ENCODE assay signal across 14 mouse cellular contexts in genomic region chr7:128391267-128392057, GRCm38 (mm10). TPM values are rescaled to one million over a fixed set of nuclear protein-coding genes. Genes with fewer than 3 reads are reported as not detected.
DNase-seq lines count a peak whose midpoint lies in the region; ATAC-seq and TF ChIP-seq lines count a peak whose summit lies in the region.
"Had no signal": no experiment of that assay in that cellular context is flagged by ENCODE, and none has a peak within 500 bp of the region (broad histone marks: within the 10 kb centered on the region; RNA-seq: fewer than 3 reads in every experiment).

No protein-coding gene starts in this region.

- H3K36me3 ChIP-seq in intestine, embryonic 15.5 days, result no peaks in the 10 kb centered on the region
- no peaks in the 10 kb centered on the region for H3K36me3 ChIP-seq in forebrain, embryonic 10.5 days (replicated peaks)
- no peaks in the 10 kb centered on the region for H3K36me3 ChIP-seq in forebrain, postnatal 0 days (ENCODE audit: insufficient read depth)
- H3K36me3 ChIP-seq: hindbrain, embryonic 12.5 days; midbrain, embryonic 12.5 days; neural tube, embryonic 15.5 days had no signal

- ATAC-seq in intestine, embryonic 15.5 days, result 0 out of 2 replicates have a peak, but pooled peaks have one; percentile 31
- ATAC-seq in megakaryocyte-erythroid progenitor cell, adult 5-6 weeks (replicated peaks; ENCODE audit: low FRiP score, low TSS enrichment, poor library complexity, severe bottlenecking), result peak; percentile 77
- ATAC-seq in forebrain, postnatal 0 days, result no peak
- ATAC-seq: forebrain, embryonic 16.5 days had no signal

- peak overlapping the region; percentile 85 for H3K27ac ChIP-seq in brown adipose tissue, adult 24 weeks (replicated peaks; ENCODE audit: low read depth, low read length)
- peak overlapping the region; percentile 45; the same call in 1 of the 2 replicates for H3K27ac ChIP-seq in intestine, embryonic 15.5 days
- no peak overlapping the region for H3K27ac ChIP-seq in forebrain, embryonic 10.5 days
- H3K27ac ChIP-seq in forebrain, postnatal 0 days (ENCODE audit: low read depth, low read length), result no peak overlapping the region
- H3K27ac ChIP-seq: hindbrain, embryonic 12.5 days; midbrain, embryonic 12.5 days; neural tube, embryonic 15.5 days had no signal

- H3K9ac ChIP-seq in intestine, embryonic 15.5 days, result no peak overlapping the region
- no peak overlapping the region for H3K9ac ChIP-seq in forebrain, postnatal 0 days
- H3K9ac ChIP-seq: hindbrain, embryonic 12.5 days; midbrain, embryonic 12.5 days; neural tube, embryonic 15.5 days had no signal

- no peak overlapping the region for H3K4me3 ChIP-seq in brown adipose tissue, adult 24 weeks (ENCODE audit: insufficient read depth, low read depth, low read length)
- H3K4me3 ChIP-seq in intestine, embryonic 15.5 days (replicated peaks), result no peak overlapping the region
- no peak overlapping the region for H3K4me3 ChIP-seq in forebrain, embryonic 10.5 days
- H3K4me3 ChIP-seq in forebrain, postnatal 0 days (ENCODE audit: low read depth, low read length), result no peak overlapping the region
- H3K4me3 ChIP-seq: hindbrain, embryonic 12.5 days; midbrain, embryonic 12.5 days; neural tube, embryonic 15.5 days had no signal

- no peaks in the 10 kb centered on the region for H3K9me3 ChIP-seq in intestine, embryonic 15.5 days
- H3K9me3 ChIP-seq in forebrain, embryonic 10.5 days, result no peaks in the 10 kb centered on the region
- H3K9me3 ChIP-seq in forebrain, postnatal 0 days (ENCODE audit: low read length), result no peaks in the 10 kb centered on the region
- H3K9me3 ChIP-seq: hindbrain, embryonic 12.5 days; midbrain, embryonic 12.5 days; neural tube, embryonic 15.5 days had no signal

- H3K27me3 ChIP-seq in intestine, embryonic 15.5 days (replicated peaks), result no peaks in the 10 kb centered on the region
- H3K27me3 ChIP-seq in forebrain, embryonic 10.5 days (ENCODE audit: poor library complexity, severe bottlenecking), result no peaks in the 10 kb centered on the region
- H3K27me3 ChIP-seq in forebrain, postnatal 0 days (ENCODE audit: insufficient read depth, low read length), result no peaks in the 10 kb centered on the region
- H3K27me3 ChIP-seq: hindbrain, embryonic 12.5 days; midbrain, embryonic 12.5 days; neural tube, embryonic 15.5 days had no signal

- WGBS in intestine, embryonic 15.5 days, result 39% methylated on average over 12 of the region's 12 CpGs
- WGBS in forebrain, embryonic 10.5 days, result 57% methylated on average over 12 of the region's 12 CpGs
- WGBS in forebrain, postnatal 0 days, result 67% methylated on average over 12 of the region's 12 CpGs

- H3K4me2 ChIP-seq in intestine, embryonic 15.5 days (replicated peaks), result no peak overlapping the region
- no peak overlapping the region for H3K4me2 ChIP-seq in forebrain, postnatal 0 days (ENCODE audit: low read depth)
- H3K4me2 ChIP-seq: hindbrain, embryonic 12.5 days; midbrain, embryonic 12.5 days; neural tube, embryonic 15.5 days had no signal

- no peak for TF ChIP-seq CTCF in forebrain, postnatal 0 days (IDR thresholded peaks at IDR 0.05; ENCODE audit: low read depth)

- H3K4me1 ChIP-seq in brown adipose tissue, adult 24 weeks (ENCODE audit: control insufficient read depth, insufficient read depth, insufficient read length, low read length), result no peaks in the 10 kb centered on the region
- H3K4me1 ChIP-seq in intestine, embryonic 15.5 days (replicated peaks), result peaks cover 20% of the 10 kb centered on the region
- H3K4me1 ChIP-seq in forebrain, embryonic 10.5 days, result peaks cover 38% of the 10 kb centered on the region
- H3K4me1 ChIP-seq in forebrain, postnatal 0 days (ENCODE audit: insufficient read depth), result no peaks in the 10 kb centered on the region
- H3K4me1 ChIP-seq: midbrain, embryonic 12.5 days had no signal

- peak; percentile 16 for DNase-seq in kidney, postnatal 10 days
- no peak for DNase-seq in kidney, postnatal 4 days
- DNase-seq in forebrain, embryonic 10.5 days (ENCODE audit: extremely low spot score, low spot score), result no peak
- DNase-seq in cerebellum, postnatal 4 days (ENCODE audit: low spot score in 2 of 2), result no peak
- DNase-seq in forebrain, postnatal 0 days, result no peak
- DNase-seq: adrenal gland, postnatal 14 days; cerebellum, postnatal 14 days had no signal

RNA-seq across cellular contexts. Expression of gene Rgs10, which starts 27.1 kb away (rescaled TPM):
- polyA plus RNA-seq in brown adipose tissue, adult 24 weeks (2012; ENCODE audit: insufficient read depth, insufficient read length, missing spikeins), result 9.6 and 9.9 TPM in 2 replicates
- 26.4 and 30.5 TPM in 2 replicates for polyA plus RNA-seq in intestine, embryonic 15.5 days (2015; fragmentation: Nextera tagmentation; extraction: Ambion mirVana)
- 152 and 177 TPM in 2 replicates for total RNA-seq in megakaryocyte-erythroid progenitor cell, adult 5-6 weeks (2014; fragmentation: Nextera tagmentation)
- total RNA-seq in megakaryocyte-erythroid progenitor cell, adult 5-6 weeks (2017), result 119 and 210 TPM in 2 replicates
- 4.8 and 5.9 TPM in 2 replicates for polyA plus RNA-seq in forebrain, embryonic 10.5 days (2016; fragmentation: Nextera tagmentation; extraction: Ambion mirVana)
- 53.2 and 54.5 TPM in 2 replicates for total RNA-seq in forebrain, postnatal 0 days (2014; rRNA removed)
- 51.7 and 64.2 TPM in 2 replicates for polyA plus RNA-seq in forebrain, postnatal 0 days (2015; fragmentation: Nextera tagmentation; extraction: Ambion mirVana)

Comparison
In these comparisons a context has a peak if more than half of its experiments do, and no peak if none do; other contexts are left out.
1. H3K27ac ChIP-seq: peak in brown adipose tissue, adult 24 weeks (single experiment) and intestine, embryonic 15.5 days (single experiment); none in forebrain, embryonic 10.5 days (single experiment) and forebrain, postnatal 0 days (single experiment).